Mouse (Mus musculus): ENCODE results near the gene Sptb.

Gene Sptb

GRCm38 (mm10) chr12:76710351-76711100 is at the start of gene Sptb:
TSS of gene Sptb (minus strand) at chr12:76710547.
- peak in 1 of 2 experiments; percentile 53 for DNase-seq (ENCODE audit: low spot score in 2 of 2)

GRCm38 (mm10) chr12:76752652-76753318 is 42.4 kb upstream of the Sptb start:
- DNase-seq (ENCODE audit: low spot score in 2 of 2), result peak in 1 of 2 experiments; percentile 76

GRCm38 (mm10) chr12:76750866-76751459 is 40.6 kb upstream of the Sptb start:
- no peak for DNase-seq (ENCODE audit: low spot score in 2 of 2)

GRCm38 (mm10) chr12:76727955-76728354 is 17.6 kb upstream of the Sptb start:
- DNase-seq (ENCODE audit: low spot score in 2 of 2), result no peak

- peak in 1 of 2 experiments; percentile 2 for DNase-seq (ENCODE audit: low spot score in 2 of 2)
Measured at GRCm38 (mm10) chr12:76722026-76722425, 11.7 kb upstream of the Sptb start.

- DNase-seq (ENCODE audit: low spot score in 2 of 2), result peak in 1 of 2 experiments; percentile 1
Measured at GRCm38 (mm10) chr12:76720572-76720971, 10.2 kb upstream of the Sptb start.

GRCm38 (mm10) chr12:76718384-76718783 is 8.0 kb upstream of the Sptb start:
- DNase-seq (ENCODE audit: low spot score in 2 of 2), result no peak

- peak; percentile 47 to 69 for DNase-seq (ENCODE audit: low spot score in 2 of 2)
Measured at GRCm38 (mm10) chr12:76709795-76710350, 474 bp downstream of the Sptb start.

GRCm38 (mm10) chr12:76708956-76709794 is 1.2 kb downstream of the Sptb start:
- DNase-seq (ENCODE audit: low spot score in 2 of 2), result no peak

- DNase-seq (ENCODE audit: low spot score in 2 of 2), result no peak
Measured at GRCm38 (mm10) chr12:76708181-76708580, 2.2 kb downstream of the Sptb start.

- no peak for DNase-seq (ENCODE audit: low spot score in 2 of 2)
Measured at GRCm38 (mm10) chr12:76696380-76696935, 13.9 kb downstream of the Sptb start.

- no peak for DNase-seq (ENCODE audit: low spot score in 2 of 2)
Measured at GRCm38 (mm10) chr12:76695773-76696172, 14.6 kb downstream of the Sptb start.

- DNase-seq (ENCODE audit: low spot score in 2 of 2), result peak in 1 of 2 experiments; percentile 46
Measured at GRCm38 (mm10) chr12:76694801-76695505, 15.4 kb downstream of the Sptb start.

GRCm38 (mm10) chr12:76687498-76688200 is 22.7 kb downstream of the Sptb start:
- no peak for DNase-seq (ENCODE audit: low spot score in 2 of 2)

GRCm38 (mm10) chr12:76685647-76686046 is 24.7 kb downstream of the Sptb start:
- DNase-seq (ENCODE audit: low spot score in 2 of 2), result no peak

GRCm38 (mm10) chr12:76684493-76684892 is 25.9 kb downstream of the Sptb start:
- DNase-seq (ENCODE audit: low spot score in 2 of 2), result no peak

GRCm38 (mm10) chr12:76681937-76682336 is 28.4 kb downstream of the Sptb start:
- no peak for DNase-seq (ENCODE audit: low spot score in 2 of 2)

- DNase-seq (ENCODE audit: low spot score in 2 of 2), result no peak
Measured at GRCm38 (mm10) chr12:76677068-76677467, 33.3 kb downstream of the Sptb start.

- DNase-seq (ENCODE audit: low spot score in 2 of 2), result no peak
Measured at GRCm38 (mm10) chr12:76676477-76676876, 33.9 kb downstream of the Sptb start.

- DNase-seq (ENCODE audit: low spot score in 2 of 2), result no peak
Measured at GRCm38 (mm10) chr12:76675364-76675763, 35.0 kb downstream of the Sptb start.

Data from left cerebral cortex, adult 9 months (tissue).